Mouse (Mus musculus) C2C12 (cell line): ENCODE data around the gene Tsc22d2.

Experiments used
- CEBPB ChIP-seq: IDR thresholded peaks from one replicate; pipeline ENCODE4 v1.6.1; 2011; ENCODE audit warnings: low read depth, mild to moderate bottlenecking, control low read depth, moderate library complexity
- CTCF ChIP-seq: IDR thresholded peaks from one replicate; pipeline ENCODE4 v1.5.1; 2011; ENCODE audit not compliant: control insufficient read depth, insufficient read depth, insufficient read length
- USF1 ChIP-seq: IDR thresholded peaks from one replicate; pipeline ENCODE4 v1.6.1; 2011; ENCODE audit warnings: low read depth, mild to moderate bottlenecking, control low read depth, moderate library complexity

DNA sequence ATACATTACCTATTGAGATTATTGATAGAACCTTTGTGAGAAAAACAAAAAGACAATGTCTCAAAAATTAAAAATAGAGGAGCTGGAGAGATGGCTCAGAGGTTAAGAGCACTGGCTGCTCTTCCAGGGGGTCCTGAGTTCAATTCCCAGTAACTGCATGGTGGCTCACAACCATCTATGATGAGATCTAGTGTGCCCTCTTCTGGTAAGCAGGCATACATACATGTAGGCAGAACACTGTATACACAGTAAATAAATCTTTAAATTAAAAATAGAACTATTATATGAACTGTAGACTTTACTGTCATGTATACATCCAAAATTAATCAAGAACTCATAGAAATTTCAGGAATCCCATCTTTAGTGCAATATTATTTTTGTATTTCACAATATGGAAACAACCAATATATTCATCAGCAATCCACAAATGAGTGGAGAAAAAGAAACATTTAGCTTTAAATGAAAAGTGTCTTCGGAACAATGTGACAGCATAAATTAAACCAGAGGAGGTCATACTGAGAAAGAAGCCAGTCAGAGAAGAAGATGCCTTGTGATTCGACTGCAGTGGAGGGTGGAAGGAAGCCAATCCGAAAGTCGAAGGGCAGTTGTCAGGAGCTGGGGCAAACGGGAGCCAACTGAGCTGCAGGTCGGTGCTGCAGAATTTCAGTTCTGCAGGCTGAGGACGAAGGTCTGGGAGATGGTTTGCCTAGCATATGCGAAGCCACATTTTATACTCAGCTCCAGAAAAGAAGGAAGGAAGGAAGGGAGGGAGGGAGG, 73.7 kb downstream of the Tsc22d2 start:
- no peak for TF ChIP-seq CTCF
- no peak for TF ChIP-seq CEBPB
- TF ChIP-seq USF1, result no peak
